Mouse (Mus musculus) kidney, postnatal 25 days (tissue): ENCODE results near the gene Spata21.
"Not testable (repeated sequence)": the region's sequence is repeated elsewhere in the genome, so short reads cannot be mapped to it uniquely, and the experiment has no call there.

Source experiments
- DNase-seq, 2 experiments: peaks; one replicate each; pipeline ENCODE4 v3.0.0; 2021; ENCODE audit warnings: mixed read lengths in 2 of 2

Gene Spata21

DNA sequence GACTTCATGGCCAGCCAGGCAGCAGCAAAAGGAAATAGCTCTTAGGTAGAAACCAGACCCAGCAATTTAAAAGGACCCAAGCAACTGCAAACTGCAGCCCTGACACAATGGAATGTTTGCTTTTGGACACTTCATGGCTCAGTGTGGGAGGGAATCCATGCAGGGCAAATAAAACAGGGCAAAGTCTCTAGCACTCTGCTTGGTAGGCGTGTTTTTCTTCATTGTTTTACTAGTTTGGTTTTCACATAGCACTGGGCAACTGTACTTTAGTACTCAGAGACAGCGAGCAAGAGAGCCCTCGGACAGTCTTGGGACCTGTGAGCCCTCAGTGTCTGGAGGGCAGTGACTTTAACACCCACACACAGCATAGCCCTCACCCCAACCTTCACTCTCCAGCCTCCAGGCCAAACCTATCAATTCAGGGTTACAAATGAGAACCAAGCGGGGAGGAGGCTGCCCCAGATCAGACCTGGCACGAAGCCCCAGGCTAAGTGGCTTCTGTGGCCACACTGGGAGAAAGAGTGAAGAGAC lies 43.5 kb downstream of the Spata21 start:
- peak; percentile 56 to 79 for DNase-seq

DNA sequence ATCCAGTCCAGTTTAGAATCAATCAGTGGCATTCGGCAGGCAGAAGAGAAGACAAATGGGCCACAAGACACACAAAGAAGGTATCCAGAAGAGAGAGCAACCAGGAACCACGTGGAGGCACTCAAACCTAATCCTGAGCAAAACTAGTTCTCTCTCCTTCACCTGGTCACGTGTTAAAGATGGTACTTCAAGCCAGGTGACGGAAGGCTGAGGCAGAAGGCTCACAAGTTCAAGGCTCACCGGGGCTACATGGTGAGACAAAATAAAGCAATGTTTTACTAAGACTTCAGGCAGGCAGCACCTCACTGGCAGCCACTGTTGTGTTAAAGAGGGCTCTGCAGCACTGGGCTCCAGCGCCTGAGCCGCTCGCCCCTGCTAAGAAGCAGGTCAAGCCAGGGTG lies 44.1 kb downstream of the Spata21 start:
- no peak for DNase-seq

DNA sequence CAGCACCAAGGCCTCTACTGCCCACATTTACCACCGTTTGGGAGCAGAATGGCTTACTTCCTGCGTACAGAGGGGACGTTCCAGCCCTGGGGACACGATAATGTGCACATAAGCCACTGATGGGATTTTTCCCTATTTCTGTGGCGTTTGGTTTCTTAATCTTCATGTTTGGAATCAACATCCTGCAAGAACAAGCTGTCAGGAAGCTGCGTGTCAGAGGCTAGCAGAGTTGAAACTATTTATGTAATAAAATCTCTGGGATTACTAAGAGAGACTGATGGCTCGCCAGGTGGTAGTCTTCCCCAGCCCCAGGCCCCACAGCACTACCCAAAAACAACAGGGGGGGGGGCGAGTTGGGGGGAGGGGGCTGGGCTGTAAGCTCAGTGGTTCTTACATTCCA lies 45.1 kb downstream of the Spata21 start:
- DNase-seq, result no peak

DNA sequence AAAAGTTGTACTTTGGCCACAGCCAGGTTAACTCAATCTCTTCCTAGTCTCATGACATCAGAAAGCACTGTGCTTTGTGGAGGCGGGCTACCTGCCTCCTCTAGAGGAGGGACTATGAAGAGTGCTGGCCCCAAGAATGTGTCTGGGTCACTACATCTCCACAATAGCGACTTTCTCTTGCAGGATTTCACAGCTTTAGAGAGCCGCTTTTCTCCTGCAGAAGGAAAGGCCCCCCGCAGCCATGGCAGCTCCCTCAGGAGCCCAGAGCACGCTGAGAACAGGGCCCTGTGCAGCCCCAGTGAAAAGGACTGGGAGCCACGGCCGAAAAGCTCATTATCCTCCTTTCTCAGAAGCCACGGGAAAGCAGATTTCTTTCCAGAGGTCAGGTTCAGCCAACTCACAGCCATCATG lies 45.9 kb downstream of the Spata21 start:
- DNase-seq, result peak; percentile 51 to 80

DNA sequence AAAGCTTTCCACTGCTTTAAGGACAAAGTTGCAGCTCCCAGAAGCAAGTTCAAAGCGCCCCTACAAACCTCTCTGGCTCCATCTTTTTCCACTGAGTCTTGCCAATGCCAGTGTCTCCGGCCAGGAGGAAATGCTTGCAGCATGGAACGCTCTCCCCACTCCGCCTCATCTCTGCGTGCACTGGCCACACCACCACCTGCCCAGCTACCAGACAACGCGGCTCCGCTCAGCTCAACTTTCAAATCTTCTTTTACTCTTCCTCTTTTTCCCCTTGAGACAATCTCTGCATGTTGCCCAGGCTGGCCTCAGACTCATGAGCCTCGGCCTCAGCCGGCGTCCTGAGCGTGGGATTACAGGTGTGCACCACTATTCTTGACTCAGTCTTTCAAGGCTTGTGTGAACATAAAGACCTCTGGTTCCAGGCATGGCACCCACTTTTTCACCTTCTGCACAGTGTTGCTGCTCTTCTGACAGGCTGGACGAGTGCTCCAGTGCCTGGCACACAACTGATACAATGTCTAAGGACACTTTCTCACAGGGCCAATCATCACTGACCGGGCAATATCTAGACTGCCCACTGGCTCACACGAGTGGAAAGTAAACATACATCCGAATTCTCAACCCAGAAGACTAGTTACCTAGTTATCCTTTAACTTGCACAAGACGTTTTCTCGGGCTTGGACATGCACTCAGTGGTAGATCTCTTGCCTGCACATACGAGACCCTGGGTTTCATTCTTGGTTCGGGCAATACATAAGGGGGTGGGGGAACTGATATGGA lies 46.8 kb downstream of the Spata21 start:
- DNase-seq, result peak; percentile 33 to 70

DNA sequence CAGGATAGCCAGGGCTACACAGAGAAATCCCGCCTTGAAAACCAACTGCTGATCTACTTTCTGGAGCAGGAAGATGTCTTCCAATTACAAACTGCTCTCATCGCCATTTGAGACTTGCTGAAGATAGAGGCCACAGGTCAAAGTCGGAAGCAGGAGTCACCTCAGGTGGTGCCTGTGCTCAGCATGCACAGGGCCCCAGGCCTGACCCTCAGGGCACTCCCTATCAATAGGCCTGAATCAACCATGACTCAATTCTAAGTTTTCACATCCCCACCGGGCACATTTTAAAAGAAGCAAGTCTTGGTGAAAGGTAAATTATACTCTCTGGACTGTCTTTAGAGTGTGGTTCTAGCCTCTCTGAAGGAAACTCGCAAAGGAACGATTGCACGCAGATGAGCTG lies 48.0 kb downstream of the Spata21 start:
- DNase-seq, result no peak

DNA sequence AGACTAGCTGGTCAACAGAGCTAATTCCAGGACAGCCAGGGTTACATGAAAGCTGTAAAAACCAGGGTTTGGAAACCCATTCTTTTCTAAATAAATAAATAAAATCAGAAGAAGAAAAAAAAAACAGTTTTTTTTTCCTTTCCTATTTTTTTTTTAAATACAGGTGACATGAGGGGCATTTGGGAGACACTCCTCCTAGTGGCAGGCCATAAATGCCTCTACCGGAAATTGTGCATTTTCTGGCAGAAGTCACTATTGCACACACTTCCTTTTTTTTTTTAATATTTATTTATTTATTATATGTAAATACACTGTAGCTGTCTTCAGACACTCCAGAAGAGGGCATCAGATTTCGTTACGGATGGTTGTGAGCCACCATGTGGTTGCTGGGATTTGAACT lies 49.6 kb downstream of the Spata21 start:
- not testable (repeated sequence) for DNase-seq

DNA sequence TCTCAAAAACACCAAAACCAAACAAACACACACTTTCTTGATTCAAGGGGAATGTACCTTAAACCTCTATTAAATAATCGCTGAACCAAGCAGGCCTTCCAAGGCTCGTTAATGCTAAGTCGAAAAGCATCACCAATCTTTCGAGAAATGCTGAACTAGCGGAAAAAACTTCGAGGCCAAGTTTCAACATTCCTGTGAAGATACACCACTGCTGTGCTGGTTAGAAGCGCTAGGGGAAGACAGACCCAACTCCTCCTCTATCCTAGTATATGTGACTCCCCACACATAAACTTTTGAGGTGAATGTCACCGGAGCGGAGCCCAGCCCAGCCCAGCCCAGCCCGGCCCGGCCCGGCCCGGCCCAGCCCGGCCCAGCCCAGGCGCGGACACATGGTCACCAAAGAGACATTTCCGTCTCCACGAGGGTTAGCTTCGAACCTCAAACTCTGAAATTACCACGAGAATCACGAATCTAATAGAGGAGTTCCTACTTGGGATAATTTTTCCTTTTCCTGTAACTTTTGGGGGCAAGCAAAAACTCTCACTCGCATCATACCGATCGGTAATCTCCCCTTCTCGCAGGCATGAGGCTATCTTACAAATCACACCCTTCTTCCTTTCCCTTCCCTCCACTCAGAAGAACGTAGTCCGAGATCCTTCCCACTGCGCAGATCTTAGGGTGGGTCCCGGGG lies 50.4 kb downstream of the Spata21 start:
- peak; percentile 58 to 82 for DNase-seq

DNA sequence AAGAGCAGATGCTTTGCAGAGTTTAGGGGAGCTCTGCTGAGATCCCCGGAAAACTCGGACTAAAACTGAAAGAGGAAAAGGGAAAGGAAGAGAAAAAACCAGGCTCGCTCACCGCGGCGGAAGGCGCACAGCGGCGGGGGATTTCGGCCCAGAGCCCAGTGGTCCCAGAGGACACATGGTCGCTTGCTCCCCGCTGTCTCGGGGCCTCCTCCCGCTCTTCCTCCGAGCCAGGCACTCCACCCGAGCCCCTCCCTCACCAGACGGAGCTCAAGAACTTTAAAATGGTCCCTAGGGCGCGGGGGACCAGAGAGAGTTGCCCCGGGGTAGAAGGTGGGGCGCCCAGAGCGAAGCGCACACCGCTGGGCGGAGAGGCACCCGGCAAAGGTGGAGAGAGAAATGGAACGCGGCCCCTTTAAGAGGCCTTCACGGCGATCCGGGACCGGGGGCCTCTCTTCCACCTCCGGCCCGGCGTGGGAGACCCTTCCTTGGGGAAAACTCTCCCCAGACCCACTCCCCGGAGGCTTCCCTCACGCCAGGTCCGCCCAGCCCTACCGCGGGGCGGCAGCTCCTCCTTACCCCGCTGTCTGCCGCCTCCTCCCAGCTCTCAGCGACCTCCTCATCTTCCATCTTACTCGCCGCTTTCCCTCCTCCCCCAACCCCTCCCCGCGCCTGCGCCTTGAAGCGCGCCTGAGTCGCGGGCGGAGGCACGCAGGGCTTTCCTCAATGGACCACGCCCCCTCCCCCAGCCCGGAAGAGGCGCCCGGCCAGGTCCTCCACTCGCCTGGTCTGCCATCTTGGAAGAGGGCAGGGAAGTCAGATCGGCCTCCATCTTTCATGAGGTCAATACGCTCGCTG lies 51.2 kb downstream of the Spata21 start, which contains the start of gene Szrd1:
Szrd1 (minus strand) TSS at position 660 of the 855 bp plus-strand sequence.
- DNase-seq, result peak; percentile 99

DNA sequence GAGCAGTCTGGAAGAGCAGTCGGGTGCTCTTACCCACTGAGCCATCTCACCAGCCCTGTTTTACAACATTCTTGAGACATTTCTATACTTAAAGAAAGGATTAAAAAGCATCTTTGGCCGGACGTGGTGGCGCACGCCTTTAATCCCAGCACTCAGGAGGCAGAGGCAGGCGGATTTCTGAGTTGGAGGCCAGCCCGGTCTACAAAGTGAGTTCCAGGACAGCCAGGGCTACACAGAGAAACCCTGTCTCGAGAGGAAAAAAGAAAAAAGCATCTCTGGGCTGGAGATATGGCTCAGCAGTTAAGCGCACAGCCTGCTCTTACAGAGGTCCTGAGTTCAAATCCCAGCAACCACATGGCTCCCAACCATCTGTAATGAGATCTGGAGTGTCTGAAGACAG lies 52.2 kb downstream of the Spata21 start:
- not testable (repeated sequence) for DNase-seq

DNA sequence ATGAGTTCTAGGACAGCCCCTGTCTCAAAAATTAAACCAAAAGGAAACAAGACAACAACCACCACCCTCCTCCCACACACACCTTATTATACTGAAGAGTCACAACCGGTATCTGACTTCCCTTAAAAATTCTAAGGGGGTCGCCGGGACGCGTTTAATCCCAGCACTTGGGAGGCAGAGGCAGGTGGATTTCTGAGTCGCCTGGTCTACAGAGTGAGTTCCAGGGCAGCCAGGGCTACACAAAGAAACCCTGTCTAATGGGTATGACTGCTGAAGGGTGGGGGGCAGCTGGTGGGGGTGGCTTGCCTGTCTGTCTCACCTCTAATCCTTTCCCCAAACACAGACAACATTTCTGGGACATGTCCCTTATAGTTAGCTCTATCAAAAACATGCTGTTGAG lies 52.8 kb downstream of the Spata21 start:
- no peak for DNase-seq

DNA sequence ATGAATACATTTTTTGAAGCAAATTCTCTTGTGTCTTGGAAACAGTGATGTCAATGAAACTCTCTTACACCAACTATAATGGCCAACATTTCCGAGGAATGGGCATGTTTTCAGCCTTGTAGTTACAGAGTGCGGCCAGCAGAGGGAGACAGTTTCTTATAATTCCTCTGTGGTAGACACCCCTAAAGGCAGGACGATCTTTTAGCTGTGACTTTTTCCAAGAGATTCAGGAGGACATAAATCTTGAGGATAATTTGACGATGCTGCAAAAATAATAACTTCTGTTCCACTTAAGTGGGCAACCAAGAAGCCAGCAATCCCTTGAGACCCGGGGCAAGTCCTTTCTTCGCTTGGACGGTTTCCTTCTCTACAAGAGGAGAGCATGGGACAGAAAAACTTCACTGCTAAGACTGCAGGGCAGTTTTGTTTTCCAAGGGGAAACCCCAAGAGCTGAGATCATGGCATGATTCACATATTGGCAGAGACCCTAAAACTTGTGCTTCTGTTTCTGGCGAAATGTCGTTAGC lies 54.2 kb downstream of the Spata21 start:
- DNase-seq, result peak; percentile 78 to 82

DNA sequence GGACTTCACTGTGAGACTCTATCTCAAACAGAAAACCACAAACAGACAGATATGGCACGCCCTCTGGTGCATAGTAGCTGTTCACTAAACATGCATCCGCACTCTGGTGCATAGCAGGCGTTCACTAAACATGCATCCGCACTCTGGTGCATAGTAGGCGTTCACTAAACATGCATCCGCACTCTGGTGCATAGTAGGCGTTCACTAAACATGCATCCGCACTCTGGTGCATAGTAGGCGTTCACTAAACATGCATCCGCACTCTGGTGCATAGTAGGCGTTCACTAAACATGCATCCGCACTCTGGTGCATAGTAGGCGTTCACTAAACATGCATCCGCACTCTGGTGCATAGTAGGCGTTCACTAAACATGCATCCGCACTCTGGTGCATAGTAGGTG lies 57.0 kb downstream of the Spata21 start:
- DNase-seq, result not testable (repeated sequence)

DNA sequence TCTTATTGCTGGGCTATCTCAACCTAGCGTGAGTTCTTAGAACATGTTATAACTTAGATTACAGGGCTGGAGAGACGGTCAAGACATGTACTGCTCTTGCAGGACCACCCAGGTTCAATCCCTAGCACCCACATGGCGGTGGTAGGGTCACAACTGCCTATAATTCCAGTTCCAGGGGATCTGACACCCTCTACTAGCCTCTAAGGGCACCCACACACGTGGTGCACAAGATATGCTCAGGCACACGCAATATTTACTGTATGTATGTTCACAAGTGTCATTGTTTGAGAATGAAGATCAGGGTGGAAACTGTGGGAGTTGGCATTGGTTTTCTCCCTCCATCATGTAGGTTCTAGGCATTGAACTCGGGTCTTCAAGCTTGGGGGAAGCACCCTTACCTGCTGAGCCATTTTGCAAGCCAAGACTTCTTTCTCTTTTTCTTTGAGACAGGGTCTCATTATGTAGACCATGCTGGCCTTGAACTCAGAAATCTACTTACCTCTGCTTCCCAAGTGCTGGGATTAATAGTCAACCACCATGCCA lies 58.4 kb downstream of the Spata21 start:
- DNase-seq, result no peak

DNA sequence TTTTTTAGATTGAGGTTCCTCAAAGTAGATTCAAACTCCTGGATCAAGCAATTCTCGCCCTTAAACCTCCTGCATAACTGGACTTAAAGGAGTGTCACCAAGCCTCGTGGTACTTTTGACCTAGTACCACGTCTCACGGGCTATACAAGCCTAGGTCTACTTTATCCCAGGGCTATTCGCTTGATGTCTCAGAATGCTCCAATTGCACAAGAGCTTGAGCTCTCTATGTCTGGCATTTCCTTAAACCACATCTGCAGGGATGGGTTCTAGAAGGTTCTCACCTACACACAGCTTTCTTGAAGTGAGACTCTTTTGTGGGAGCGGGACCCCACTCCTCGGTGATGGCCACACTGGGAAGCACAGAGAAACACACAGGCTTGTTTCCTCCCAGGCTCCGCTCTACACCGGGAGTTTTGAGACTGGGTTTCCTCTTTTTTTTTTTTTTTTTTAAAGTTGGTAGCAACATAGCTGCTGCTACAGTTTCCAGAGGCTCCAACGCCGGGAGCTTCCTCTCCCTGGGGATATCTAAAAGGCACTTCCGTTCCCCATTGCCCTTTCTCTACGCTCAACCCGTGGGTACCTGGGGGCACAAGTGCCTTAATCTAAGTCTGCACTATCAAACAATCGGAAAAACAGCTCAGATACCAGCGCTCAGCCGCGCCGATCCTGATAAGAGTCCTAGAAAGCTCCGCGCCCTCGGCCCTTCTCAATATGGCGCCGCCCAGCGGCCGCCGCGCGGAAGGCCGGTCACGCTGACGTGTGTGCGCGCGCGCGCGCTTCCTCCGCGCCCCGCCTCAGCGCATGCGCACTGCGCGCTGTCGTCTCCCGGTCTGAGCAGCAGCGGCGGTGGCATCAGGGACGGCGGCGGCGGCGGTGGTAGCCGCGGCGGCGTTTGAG lies 59.2 kb downstream of the Spata21 start, which contains the start of gene Fbxo42:
Fbxo42 (plus strand) TSS at position 802 of the 897 bp plus-strand sequence.
- DNase-seq, result peak; percentile 92 to 95

DNA sequence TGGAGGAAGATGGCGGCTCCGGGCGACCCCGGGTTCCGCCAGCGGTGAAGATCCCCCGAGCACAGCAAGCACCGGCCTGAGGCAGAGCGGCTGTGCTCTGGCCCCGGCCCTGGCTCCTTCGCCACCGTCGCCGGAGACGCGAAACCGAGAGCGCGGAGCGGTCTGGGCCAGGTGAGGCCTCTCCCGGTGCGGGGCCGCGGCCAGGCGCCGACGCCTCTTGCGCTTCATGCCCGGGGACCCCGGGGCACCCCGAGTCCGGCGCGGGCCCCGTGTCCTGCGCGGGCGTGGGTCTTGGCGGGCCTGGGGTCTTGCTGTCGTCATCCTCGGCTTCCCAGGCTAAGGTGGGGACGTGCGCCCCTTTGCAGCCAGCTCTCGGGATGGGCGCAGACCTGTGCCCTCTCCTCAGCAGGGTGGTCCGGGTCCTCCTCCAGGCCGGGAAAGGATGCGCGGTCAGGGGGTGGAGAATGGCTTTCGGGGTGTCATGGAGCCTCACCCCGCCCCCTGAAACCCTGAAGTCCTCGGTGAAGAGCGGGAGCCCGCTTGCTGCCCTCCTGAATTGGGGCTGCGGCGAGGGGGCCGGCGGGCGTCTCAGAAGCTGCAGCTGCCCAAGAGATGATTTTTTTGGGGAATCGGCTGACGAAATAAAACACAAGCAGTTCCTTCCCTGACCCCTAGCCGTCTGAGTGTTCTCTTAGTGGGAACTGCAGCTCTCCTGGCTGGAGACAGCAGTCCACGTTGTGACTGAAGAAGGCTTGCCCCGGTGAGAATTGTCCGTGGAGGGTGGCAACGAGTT lies 60.1 kb downstream of the Spata21 start:
- DNase-seq, result peak in 1 of 2 experiments; percentile 26

DNA sequence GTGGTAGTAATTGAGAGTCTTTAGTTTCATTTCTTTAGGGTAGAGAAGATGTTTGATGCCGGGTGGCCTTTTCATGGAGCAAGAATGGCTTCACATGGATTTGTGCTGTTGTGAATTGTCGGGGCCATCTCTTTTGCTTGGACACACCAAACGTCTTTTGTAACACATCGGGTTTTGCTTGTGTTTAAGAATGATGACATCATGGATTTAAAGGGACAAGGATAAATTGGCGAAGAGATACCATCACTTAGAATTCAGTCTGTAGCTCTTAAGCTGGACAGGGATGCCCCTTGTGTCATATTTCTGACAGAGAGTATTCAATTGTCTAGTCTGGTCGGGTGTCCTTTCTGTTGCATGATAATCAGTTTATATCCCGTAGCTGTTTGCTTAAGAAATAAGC lies 61.0 kb downstream of the Spata21 start:
- no peak for DNase-seq

DNA sequence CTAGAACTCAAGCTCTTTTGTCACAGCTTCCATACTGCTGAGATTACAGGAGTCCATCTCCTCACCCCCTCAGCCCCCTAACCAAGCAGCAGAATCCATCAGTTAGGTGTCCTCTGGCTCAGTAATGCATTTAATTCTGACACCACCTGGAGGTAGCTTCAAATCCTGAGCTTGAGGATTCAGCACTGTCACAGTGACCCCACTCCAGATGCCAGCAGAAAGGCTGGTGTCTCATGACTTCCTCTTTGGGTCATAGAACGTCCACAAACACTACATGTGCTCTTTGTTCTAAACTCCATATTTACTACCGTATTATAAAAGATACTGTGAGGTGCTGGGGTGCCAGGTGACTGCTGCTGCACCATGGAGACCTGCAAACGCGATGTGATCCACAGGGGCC lies 69.4 kb downstream of the Spata21 start:
- no peak for DNase-seq

DNA sequence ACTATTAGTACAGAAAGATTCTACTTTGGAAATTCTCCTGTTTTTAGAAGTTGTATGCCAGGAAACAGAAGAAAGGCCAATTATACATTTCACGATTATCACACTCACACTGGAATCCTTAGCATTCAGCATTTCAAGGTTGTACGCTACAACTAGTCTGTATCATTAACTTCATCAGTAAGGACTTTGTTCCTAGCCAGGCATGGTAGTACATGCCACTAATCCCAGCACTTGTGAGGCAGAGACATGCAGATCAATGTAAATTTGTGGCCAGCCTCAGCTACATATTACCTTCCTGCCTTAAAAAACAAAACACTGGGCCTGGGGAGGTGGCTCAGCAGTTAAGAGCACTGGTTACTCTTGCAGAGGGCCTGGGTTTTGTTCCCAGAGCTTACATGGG lies 70.5 kb downstream of the Spata21 start:
- DNase-seq, result no peak

DNA sequence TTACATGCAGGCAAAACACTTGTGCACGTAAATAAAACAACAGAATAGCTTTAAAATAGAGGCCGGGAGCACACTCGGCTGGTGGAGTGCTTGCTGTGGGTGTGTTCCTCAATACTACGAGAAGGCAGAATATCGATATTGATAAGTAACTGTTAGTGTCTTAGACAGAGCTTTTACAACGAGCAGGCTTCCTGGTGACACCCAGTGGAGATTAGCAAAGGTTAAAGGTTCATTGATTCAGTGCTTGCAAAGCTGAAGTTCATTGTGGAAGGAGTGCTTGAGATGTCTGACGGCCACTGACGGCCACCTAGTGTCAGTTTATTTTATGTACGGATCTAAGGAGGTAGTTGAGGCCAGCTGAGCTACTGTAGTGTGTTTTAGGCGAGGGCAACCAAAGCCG lies 71.0 kb downstream of the Spata21 start:
- no peak for DNase-seq
